Mouse (Mus musculus) frontal cortex, postnatal 36 days (tissue): ENCODE measurements around the gene Uqcrc2.

ENCODE experiments used
- DNase-seq, 2 experiments: peaks; one replicate each; pipeline ENCODE4 v3.0.0; 2022; ENCODE audit warnings: low spot score in 2 of 2

Uqcrc2 gene

GRCm38 (mm10) chr7:120685227-120685626 is 50.3 kb downstream of the Uqcrc2 start:
- DNase-seq = no peak

- no peak for DNase-seq
These were observed 55.7 kb downstream of the Uqcrc2 start for GRCm38 (mm10) chr7:120690634-120691033.

GRCm38 (mm10) chr7:120693831-120694375 is 58.9 kb downstream of the Uqcrc2 start:
- DNase-seq = peak in 1 of 2 experiments; percentile 12

- DNase-seq = no peak
These were observed 60.2 kb downstream of the Uqcrc2 start for GRCm38 (mm10) chr7:120695196-120695595.

GRCm38 (mm10) chr7:120695641-120696040 is 60.7 kb downstream of the Uqcrc2 start:
- DNase-seq = no peak

GRCm38 (mm10) chr7:120696331-120696730 is 61.4 kb downstream of the Uqcrc2 start:
- DNase-seq = no peak

GRCm38 (mm10) chr7:120699586-120699985 is 64.6 kb downstream of the Uqcrc2 start:
- no peak for DNase-seq

- DNase-seq = no peak
These were observed 68.9 kb downstream of the Uqcrc2 start for GRCm38 (mm10) chr7:120703888-120704287.
